Mouse (Mus musculus) forebrain, postnatal 0 days (tissue): Measurements from ENCODE around the gene Dus3l. TPM values are rescaled to one million over a fixed set of nuclear protein-coding genes. Genes with fewer than 3 reads are reported as not detected.
A peak's percentile ranks its signal among the peaks of the same experiment; 100 is the strongest.

Experiments used
- ATAC-seq: fragments of 200-750 bp; cut with Nextera tagmentation; 2 replicates; pipeline ENCODE4 v1.8.0; 2017; ENCODE audit warnings: mild to moderate bottlenecking, moderate library complexity
- DNase-seq: peaks from one replicate; pipeline ENCODE4 v3.0.0-alpha.2; 2015
- H3K27ac ChIP-seq: fragments of 300-500 bp; sonication (generic); 2 replicates; pipeline ENCODE4 v1.5.1; 2014; ENCODE audit warnings: low read depth, mild to moderate bottlenecking, antibody characterized with exemption, low read length, moderate library complexity, mixed read lengths
- H3K27me3 ChIP-seq: fragments of 300-500 bp; sonication (generic); 2 replicates; pipeline ENCODE4 v1.6.1; 2014; ENCODE audit warnings: mild to moderate bottlenecking, low read length, mixed read lengths; ENCODE audit not compliant: insufficient read depth
- H3K36me3 ChIP-seq: fragments of 300-500 bp; sonication (generic); 2 replicates; pipeline ENCODE4 v1.6.1; 2014; ENCODE audit warnings: mild to moderate bottlenecking, moderate library complexity; ENCODE audit not compliant: insufficient read depth
- H3K4me1 ChIP-seq: fragments of 300-500 bp; sonication (generic); 2 replicates; pipeline ENCODE4 v1.6.1; 2014; ENCODE audit warnings: antibody characterized with exemption; ENCODE audit not compliant: insufficient read depth
- H3K4me2 ChIP-seq: fragments of 300-500 bp; sonication (generic); 2 replicates; pipeline ENCODE4 v1.6.1; 2014; ENCODE audit warnings: low read depth, mild to moderate bottlenecking, moderate library complexity
- H3K4me3 ChIP-seq: fragments of 300-500 bp; sonication (generic); 2 replicates; pipeline ENCODE4 v1.5.1; 2014; ENCODE audit warnings: low read depth, low read length, mixed read lengths
- H3K9ac ChIP-seq: fragments of 300-500 bp; sonication (generic); 2 replicates; pipeline ENCODE4 v1.6.1; 2014; ENCODE audit warnings: mild to moderate bottlenecking
- H3K9me3 ChIP-seq: fragments of 300-500 bp; sonication (generic); 2 replicates; pipeline ENCODE4 v1.6.1; 2016; ENCODE audit warnings: low read length
- CTCF ChIP-seq: sonication (generic); IDR thresholded peaks from 2 replicates; pipeline ENCODE4 v1.5.1; 2016; ENCODE audit warnings: antibody characterized with exemption, control low read depth, low read depth
- WGBS: fragments of 180-500 bp; shearing (Covaris S2); extraction: QIAGEN DNeasy Blood & Tissue Kit; methylation state at CpG from one replicate; pipeline ENCODE4 v1.1.7; 2014; 5-methylcytosine and 5-hydroxymethylcytosine counted together
- polyA plus RNA-seq: library from polyadenylated mRNA; unstranded; fragments of >200 nt; fragmentation: Nextera tagmentation; extraction: Ambion mirVana; gene quantifications from 2 replicates; pipeline ENCODE4 v1.2.1, GENCODE M21; 2015
- total RNA-seq: library from RNA; depleted of rRNA; stranded (reverse); fragments of >200 nt; gene quantifications from 2 replicates; pipeline ENCODE4 v1.2.3, GENCODE M21; 2014

The Dus3l gene
- total and polyA plus RNA-seq, 2 experiments from 2014 or later = 75.3 to 79.9 TPM

- Histone ChIP-seq H3K4me3 (no peak overlapping the region), H3K36me3 (peaks cover 27% of the 10 kb centered on the region), H3K27me3 (no peaks in the 10 kb centered on the region), H3K4me1 (peaks cover 7% of the 10 kb centered on the region; the same call in 1 of the 2 replicates), H3K9me3 (no peaks in the 10 kb centered on the region), H3K4me2 (no peak overlapping the region), H3K9ac (no peak overlapping the region), H3K27ac (no peak overlapping the region)
- 82% methylated on average over 11 of the region's 11 CpGs for WGBS
- no peak; the same call in 1 of the 2 replicates for TF ChIP-seq CTCF
- no peak for DNase-seq
- no peak for ATAC-seq
Measured at GRCm38 (mm10) chr17:56723419-56724161, 41.0 kb upstream of the Dus3l start.

GRCm38 (mm10) chr17:56727029-56727649 is 37.4 kb upstream of the Dus3l start:
- ATAC-seq = no peak; the same call in 1 of the 2 replicates
- no peaks in the 10 kb centered on the region for H3K4me1 ChIP-seq
- H3K4me2 ChIP-seq = no peak overlapping the region
- no peaks in the 10 kb centered on the region for H3K27me3 ChIP-seq
- peaks cover 15% of the 10 kb centered on the region for H3K36me3 ChIP-seq
- DNase-seq = no peak
- no peaks in the 10 kb centered on the region for H3K9me3 ChIP-seq
- no peak overlapping the region for H3K9ac ChIP-seq
- no peak overlapping the region for H3K4me3 ChIP-seq
- WGBS = 12% methylated on average over 7 of the region's 7 CpGs
- TF ChIP-seq CTCF = no peak
- H3K27ac ChIP-seq = no peak overlapping the region

- Histone ChIP-seq H3K4me1 (no peaks in the 10 kb centered on the region), H3K4me3 (no peak overlapping the region), H3K27me3 (no peaks in the 10 kb centered on the region), H3K27ac (no peak overlapping the region), H3K36me3 (peaks cover 10% of the 10 kb centered on the region), H3K9ac (no peak overlapping the region), H3K9me3 (no peaks in the 10 kb centered on the region), H3K4me2 (no peak overlapping the region)
- no peak for TF ChIP-seq CTCF
- DNase-seq (no peak), ATAC-seq (no peak)
- WGBS = 18% methylated on average over 12 of the region's 12 CpGs
Measured at GRCm38 (mm10) chr17:56727659-56728058, 36.9 kb upstream of the Dus3l start.

- no peak for TF ChIP-seq CTCF
- WGBS = 27% methylated on average over 12 of the region's 12 CpGs
- peaks cover 5% of the 10 kb centered on the region; the same call in 1 of the 2 replicates for H3K36me3 ChIP-seq
- H3K4me2 ChIP-seq = no peak overlapping the region
- no peak for DNase-seq
- no peak overlapping the region for H3K4me3 ChIP-seq
- H3K9me3 ChIP-seq = no peaks in the 10 kb centered on the region
- no peaks in the 10 kb centered on the region for H3K27me3 ChIP-seq
- no peak overlapping the region for H3K27ac ChIP-seq
- ATAC-seq = no peak
- no peaks in the 10 kb centered on the region for H3K4me1 ChIP-seq
- H3K9ac ChIP-seq = no peak overlapping the region
Measured at GRCm38 (mm10) chr17:56728117-56728516, 36.4 kb upstream of the Dus3l start.

DNA sequence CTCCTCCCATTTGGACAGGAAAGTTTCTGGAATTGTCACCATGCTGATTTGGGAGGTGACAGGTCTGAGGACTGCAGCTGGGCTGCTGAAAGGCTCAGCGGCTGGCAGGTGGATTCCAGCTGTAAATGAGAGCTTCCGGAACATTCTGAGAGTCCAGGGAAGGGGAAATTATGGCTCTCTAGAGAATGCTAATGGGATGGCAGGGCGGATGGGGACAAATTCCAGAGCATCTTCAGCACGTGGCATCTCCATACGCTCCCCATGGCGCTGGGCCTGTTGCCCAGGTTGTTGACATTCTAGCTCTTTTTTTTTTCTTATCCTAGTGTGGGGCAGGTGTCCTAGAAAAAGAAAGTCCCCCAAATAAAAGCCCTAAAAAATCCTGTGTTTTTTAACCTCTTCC is 35.4 kb upstream of the Dus3l start:
- no peak overlapping the region for H3K4me2 ChIP-seq
- no peak overlapping the region for H3K9ac ChIP-seq
- TF ChIP-seq CTCF = no peak
- H3K27ac ChIP-seq = no peak overlapping the region
- no peak for ATAC-seq
- 26% methylated on average over 6 of the region's 6 CpGs for WGBS
- no peaks in the 10 kb centered on the region for H3K36me3 ChIP-seq
- H3K27me3 ChIP-seq = no peaks in the 10 kb centered on the region
- peak; percentile 26 for DNase-seq
- H3K4me3 ChIP-seq = no peak overlapping the region
- no peaks in the 10 kb centered on the region for H3K4me1 ChIP-seq
- H3K9me3 ChIP-seq = no peaks in the 10 kb centered on the region

- Histone ChIP-seq H3K4me2 (no peak overlapping the region), H3K27ac (no peak overlapping the region), H3K4me1 (no peaks in the 10 kb centered on the region), H3K36me3 (no peaks in the 10 kb centered on the region), H3K9me3 (no peaks in the 10 kb centered on the region), H3K27me3 (no peaks in the 10 kb centered on the region), H3K9ac (no peak overlapping the region), H3K4me3 (no peak overlapping the region)
- TF ChIP-seq CTCF = no peak
- DNase-seq (no peak), ATAC-seq (no peak)
- WGBS = 12% methylated on average over 2 of the region's 2 CpGs
Measured at GRCm38 (mm10) chr17:56729656-56730055, 34.9 kb upstream of the Dus3l start.

GRCm38 (mm10) chr17:56736534-56736933 is 28.0 kb upstream of the Dus3l start:
- H3K9ac ChIP-seq = no peak overlapping the region
- DNase-seq (no peak), ATAC-seq (no peak)
- no peak overlapping the region for H3K4me2 ChIP-seq
- no peaks in the 10 kb centered on the region for H3K9me3 ChIP-seq
- TF ChIP-seq CTCF = peak; percentile 40; the same call in 1 of the 2 replicates
- no peaks in the 10 kb centered on the region for H3K27me3 ChIP-seq
- no peaks in the 10 kb centered on the region for H3K36me3 ChIP-seq
- H3K27ac ChIP-seq = no peak overlapping the region
- no peaks in the 10 kb centered on the region for H3K4me1 ChIP-seq
- no peak overlapping the region for H3K4me3 ChIP-seq
- 49% methylated on average over 8 of the region's 8 CpGs for WGBS
